Mouse (Mus musculus): ENCODE data around the gene Mt1. TPM values are rescaled to one million over a fixed set of nuclear protein-coding genes. Genes with fewer than 3 reads are reported as not detected.

Gene Mt1
- polyA plus RNA-seq, 1 experiment from 2014 or later: 77.3 TPM

- 0 out of 2 replicates have a peak within 1 kb of the TSS, but pooled peaks have one; percentile 40 for H3K27ac ChIP-seq
- peak within 1 kb of the TSS; percentile 83 for H3K4me3 ChIP-seq
- ATAC-seq (ENCODE audit: low FRiP score, low read depth): peak; percentile 97
- H3K4me1 ChIP-seq: peaks cover 20% of the 10 kb centered on the region
- H3K9me3 ChIP-seq: no peaks in the 10 kb centered on the region
- peak within 1 kb of the TSS; percentile 79 for H3K9ac ChIP-seq
- no peaks in the 10 kb centered on the region for H3K27me3 ChIP-seq
- H3K4me2 ChIP-seq (replicated peaks): peak within 1 kb of the TSS; percentile 89
- under 1% methylated on average over 68 of the region's 68 CpGs for WGBS
- no peaks in the 10 kb centered on the region for H3K36me3 ChIP-seq
Observed at GRCm38 (mm10) chr8:94214252-94215173, 35.6 kb downstream of the Mt1 start, which contains the start of gene Nup93. TSS of gene Nup93 (plus strand) at chr8:94214564.

- no peak overlapping the region for H3K9ac ChIP-seq
- H3K27me3 ChIP-seq: no peaks in the 10 kb centered on the region
- H3K4me3 ChIP-seq: no peak overlapping the region
- no peaks in the 10 kb centered on the region for H3K9me3 ChIP-seq
- H3K27ac ChIP-seq: no peak overlapping the region
- H3K4me1 ChIP-seq: no peaks in the 10 kb centered on the region
- no peak overlapping the region for H3K4me2 ChIP-seq (replicated peaks)
- H3K36me3 ChIP-seq: peaks cover 20% of the 10 kb centered on the region
- 85% methylated on average over 7 of the region's 7 CpGs for WGBS
- ATAC-seq (ENCODE audit: low FRiP score, low read depth): no peak
Observed at GRCm38 (mm10) chr8:94227381-94227939, 48.6 kb downstream of the Mt1 start.

Other genes starting within 250 kb of the Mt1 start
- 41.9 TPM in 2 replicates for gene Amfr, start 166.2 kb upstream of the Mt1 start, polyA plus RNA-seq (2015; fragmentation: Nextera tagmentation; extraction: Ambion mirVana)
- 118 and 122 TPM in 2 replicates for gene Nudt21, start 142.1 kb upstream of the Mt1 start, polyA plus RNA-seq (2015; fragmentation: Nextera tagmentation; extraction: Ambion mirVana)
- 15.8 and 16.7 TPM in 2 replicates for gene Ogfod1, start 141.9 kb upstream of the Mt1 start, polyA plus RNA-seq (2015; fragmentation: Nextera tagmentation; extraction: Ambion mirVana)
- 11.8 and 15.2 TPM in 2 replicates for gene Bbs2, start 80.2 kb upstream of the Mt1 start, polyA plus RNA-seq (2015; fragmentation: Nextera tagmentation; extraction: Ambion mirVana)
- not detected in 2 replicates for gene Mt4, start 41.9 kb upstream of the Mt1 start, polyA plus RNA-seq (2015; fragmentation: Nextera tagmentation; extraction: Ambion mirVana)
- 0.99 and 1.2 TPM in 2 replicates for gene Mt3, start 26.5 kb upstream of the Mt1 start, polyA plus RNA-seq (2015; fragmentation: Nextera tagmentation; extraction: Ambion mirVana)
- gene Mt2, start 6.4 kb upstream of the Mt1 start, polyA plus RNA-seq (2015; fragmentation: Nextera tagmentation; extraction: Ambion mirVana): 28.0 and 31.7 TPM in 2 replicates
- gene Nup93, start 35.5 kb downstream of the Mt1 start, polyA plus RNA-seq (2015; fragmentation: Nextera tagmentation; extraction: Ambion mirVana): 93.7 and 99.2 TPM in 2 replicates
- not detected in 2 replicates for gene Slc12a3, start 150.1 kb downstream of the Mt1 start, polyA plus RNA-seq (2015; fragmentation: Nextera tagmentation; extraction: Ambion mirVana)
- gene Herpud1, start 207.4 kb downstream of the Mt1 start, polyA plus RNA-seq (2015; fragmentation: Nextera tagmentation; extraction: Ambion mirVana): 61.2 and 68.7 TPM in 2 replicates